10 mouse cellular contexts compared by ENCODE assay signal in the genomic region with DNA sequence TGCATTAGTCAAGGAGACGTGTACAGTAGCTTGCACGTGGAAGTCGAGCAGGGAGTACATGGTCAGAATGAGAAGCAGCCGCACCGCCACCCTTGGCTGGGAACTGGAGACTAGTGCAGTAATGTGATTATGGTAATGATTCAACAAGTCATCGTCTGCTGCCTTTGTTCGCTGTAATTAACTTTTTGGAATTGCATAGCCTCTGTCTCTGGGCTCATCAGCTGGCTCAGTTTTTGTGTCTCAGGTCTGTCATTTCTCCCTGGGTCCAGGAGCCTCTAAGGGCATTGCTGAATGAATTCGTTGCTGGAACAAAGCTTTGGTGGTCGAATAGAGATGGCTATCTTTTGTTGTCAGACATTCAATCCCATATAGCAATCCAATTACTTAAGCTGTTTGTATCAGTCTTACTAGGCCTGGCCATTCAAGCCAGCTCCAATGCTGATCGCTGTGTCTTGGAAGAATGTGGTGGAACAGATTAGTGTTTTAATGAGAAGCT. TPM values are rescaled to one million over a fixed set of nuclear protein-coding genes. Genes with fewer than 3 reads are reported as not detected.
DNase-seq lines count a peak whose midpoint lies in the region; ATAC-seq lines count a peak whose summit lies in the region.
"Had no signal": no experiment of that assay in that cellular context is flagged by ENCODE, and none has a peak within 500 bp of the region (broad histone marks: within the 10 kb centered on the region; RNA-seq: fewer than 3 reads in every experiment).

No protein-coding gene starts in this region.

- DNase-seq in kidney, postnatal 10 days: peak; percentile 7
- no peak for DNase-seq in kidney, postnatal 25 days
- peak; percentile 30 for DNase-seq in hindbrain, embryonic 14.5 days (ENCODE audit: low spot score)
- DNase-seq in spleen, postnatal 4 days (ENCODE audit: low spot score in 2 of 2): no peak
- no peak for DNase-seq in cerebellum, postnatal 14 days

- H3K4me3 ChIP-seq in embryonic facial prominence, embryonic 13.5 days: no peak overlapping the region
- H3K4me3 ChIP-seq in hindbrain, embryonic 14.5 days (replicated peaks; ENCODE audit: low read length): no peak overlapping the region
- no peak overlapping the region for H3K4me3 ChIP-seq in neural tube, embryonic 13.5 days
- H3K4me3 ChIP-seq: heart, embryonic 15.5 days; limb, embryonic 12.5 days had no signal

- H3K27me3 ChIP-seq in embryonic facial prominence, embryonic 13.5 days: no peaks in the 10 kb centered on the region
- H3K27me3 ChIP-seq in hindbrain, embryonic 14.5 days (ENCODE audit: control insufficient read depth, insufficient read depth, low read length): no peaks in the 10 kb centered on the region
- no peaks in the 10 kb centered on the region for H3K27me3 ChIP-seq in neural tube, embryonic 13.5 days
- H3K27me3 ChIP-seq: heart, embryonic 15.5 days; limb, embryonic 12.5 days had no signal

- H3K36me3 ChIP-seq in embryonic facial prominence, embryonic 13.5 days: no peaks in the 10 kb centered on the region
- no peaks in the 10 kb centered on the region for H3K36me3 ChIP-seq in hindbrain, embryonic 14.5 days (replicated peaks; ENCODE audit: control insufficient read depth, insufficient read depth)
- no peaks in the 10 kb centered on the region for H3K36me3 ChIP-seq in neural tube, embryonic 13.5 days
- H3K36me3 ChIP-seq: heart, embryonic 15.5 days; limb, embryonic 12.5 days had no signal

- H3K9ac ChIP-seq in embryonic facial prominence, embryonic 13.5 days: no peak overlapping the region
- no peak overlapping the region for H3K9ac ChIP-seq in hindbrain, embryonic 14.5 days
- no peak overlapping the region for H3K9ac ChIP-seq in neural tube, embryonic 13.5 days
- H3K9ac ChIP-seq: heart, embryonic 15.5 days; limb, embryonic 12.5 days had no signal

- H3K27ac ChIP-seq in embryonic facial prominence, embryonic 13.5 days: 0 out of 2 replicates have a peak overlapping the region, but pooled peaks have one; percentile 7
- no peak overlapping the region for H3K27ac ChIP-seq in hindbrain, embryonic 14.5 days
- no peak overlapping the region for H3K27ac ChIP-seq in neural tube, embryonic 13.5 days (replicated peaks)
- H3K27ac ChIP-seq: heart, embryonic 15.5 days; limb, embryonic 12.5 days had no signal

- no peak for ATAC-seq in embryonic facial prominence, embryonic 13.5 days (ENCODE audit: insufficient number of reproducible peaks, insufficient read depth, low FRiP score, low TSS enrichment, low read depth)
- ATAC-seq in hindbrain, embryonic 14.5 days (ENCODE audit: low FRiP score): peak; percentile 95
- peak; percentile 80; the same call in 1 of the 2 replicates for ATAC-seq in neural tube, embryonic 13.5 days (ENCODE audit: low read depth)
- no peak for ATAC-seq in cerebellum, adult (ENCODE audit: insufficient number of reproducible peaks, low FRiP score, low TSS enrichment)

- no peak overlapping the region for H3K4me2 ChIP-seq in embryonic facial prominence, embryonic 13.5 days
- no peak overlapping the region for H3K4me2 ChIP-seq in hindbrain, embryonic 14.5 days (replicated peaks)
- H3K4me2 ChIP-seq in neural tube, embryonic 13.5 days: no peak overlapping the region
- H3K4me2 ChIP-seq: heart, embryonic 15.5 days; limb, embryonic 12.5 days had no signal

- no peaks in the 10 kb centered on the region for H3K9me3 ChIP-seq in embryonic facial prominence, embryonic 13.5 days
- H3K9me3 ChIP-seq in hindbrain, embryonic 14.5 days (ENCODE audit: control insufficient read depth, low read length): no peaks in the 10 kb centered on the region
- H3K9me3 ChIP-seq in neural tube, embryonic 13.5 days: no peaks in the 10 kb centered on the region
- H3K9me3 ChIP-seq: heart, embryonic 15.5 days; limb, embryonic 12.5 days had no signal

- peaks cover 8% of the 10 kb centered on the region; the same call in 1 of the 2 replicates for H3K4me1 ChIP-seq in embryonic facial prominence, embryonic 13.5 days
- no peaks in the 10 kb centered on the region for H3K4me1 ChIP-seq in hindbrain, embryonic 14.5 days (replicated peaks; ENCODE audit: control insufficient read depth, insufficient read depth, low read length)
- H3K4me1 ChIP-seq in neural tube, embryonic 13.5 days (replicated peaks): 0 out of 2 replicates have a peak, but pooled peaks cover 4% of the 10 kb centered on the region

- WGBS in embryonic facial prominence, embryonic 13.5 days: 43% methylated on average over 10 of the region's 10 CpGs
- WGBS in hindbrain, embryonic 14.5 days: 23% methylated on average over 10 of the region's 10 CpGs
- 35% methylated on average over 10 of the region's 10 CpGs for WGBS in neural tube, embryonic 13.5 days

RNA-seq across cellular contexts. Expression of gene Jag1, which starts 36.8 kb away (rescaled TPM):
- 27.8 and 32.5 TPM in 2 replicates for polyA plus RNA-seq in embryonic facial prominence, embryonic 13.5 days (2015; fragmentation: Nextera tagmentation; extraction: Ambion mirVana)
- 13.2 and 14.7 TPM in 2 replicates for polyA plus RNA-seq in hindbrain, embryonic 14.5 days (2014; fragmentation: Nextera tagmentation; extraction: Ambion mirVana)
- polyA plus RNA-seq in neural tube, embryonic 13.5 days (2015; fragmentation: Nextera tagmentation; extraction: Ambion mirVana): 17.8 and 18.8 TPM in 2 replicates

Comparison
In these comparisons a context has a peak if more than half of its experiments do, and no peak if none do; other contexts are left out.
1. DNase-seq: peak in kidney, postnatal 10 days (single experiment) and hindbrain, embryonic 14.5 days (single experiment); none in kidney, postnatal 25 days (0 of 2), spleen, postnatal 4 days (0 of 2) and cerebellum, postnatal 14 days (0 of 2).
2. ATAC-seq: peak in hindbrain, embryonic 14.5 days (single experiment) and neural tube, embryonic 13.5 days (single experiment); none in embryonic facial prominence, embryonic 13.5 days (single experiment) and cerebellum, adult (single experiment).